ENCODE assay signal across 12 mouse cellular contexts in the genomic region with DNA sequence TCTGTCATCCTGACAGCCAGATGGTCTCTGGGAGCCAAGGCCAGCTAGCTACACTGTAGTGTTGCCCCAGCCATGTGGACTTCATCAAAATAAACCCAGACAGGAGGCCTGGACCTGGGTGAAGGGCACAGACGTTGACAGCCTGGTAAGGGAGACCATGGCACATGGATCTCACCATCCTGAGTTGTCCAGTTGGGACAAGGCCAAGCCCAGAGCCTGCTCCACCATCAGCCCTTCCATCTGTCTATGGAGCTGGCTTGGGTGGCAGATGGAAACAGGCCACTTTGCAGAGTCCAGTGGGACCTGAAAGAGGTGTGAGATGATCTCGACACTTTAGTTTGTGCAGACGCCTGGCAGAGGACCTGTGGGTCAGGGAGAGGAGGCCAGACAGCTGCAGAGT. TPM values are rescaled to one million over a fixed set of nuclear protein-coding genes. Genes with fewer than 3 reads are reported as not detected.
A peak's percentile ranks its signal among the peaks of the same experiment; 100 is the strongest.
DNase-seq lines count a peak whose midpoint lies in the region; ATAC-seq lines count a peak whose summit lies in the region.
"Had no signal": no experiment of that assay in that cellular context is flagged by ENCODE, and none has a peak within 500 bp of the region (broad histone marks: within the 10 kb centered on the region; RNA-seq: fewer than 3 reads in every experiment).

No protein-coding gene starts in this region.

- no peaks in the 10 kb centered on the region for H3K27me3 ChIP-seq in intestine, embryonic 16.5 days (replicated peaks; ENCODE audit: control insufficient read depth, insufficient read depth, low read length)
- no peaks in the 10 kb centered on the region for H3K27me3 ChIP-seq in intestine, embryonic 15.5 days (replicated peaks)
- no peaks in the 10 kb centered on the region for H3K27me3 ChIP-seq in heart, embryonic 14.5 days (ENCODE audit: control insufficient read depth, insufficient read depth, low read length)
- H3K27me3 ChIP-seq: embryonic facial prominence, embryonic 13.5 days had no signal

- H3K27ac ChIP-seq in intestine, embryonic 16.5 days (ENCODE audit: low read length) = no peak overlapping the region
- no peak overlapping the region for H3K27ac ChIP-seq in intestine, embryonic 15.5 days
- H3K27ac ChIP-seq in heart, embryonic 14.5 days (replicated peaks in 1 of 2; ENCODE audit: control insufficient read depth in 1 of 2, insufficient read depth in 1 of 2, low read depth in 2 of 2, low read length in 2 of 2) = peak overlapping the region in 1 of 2 experiments; percentile 20; a peak in 2 of 4 replicates
- H3K27ac ChIP-seq: embryonic facial prominence, embryonic 13.5 days; stomach, postnatal 0 days had no signal

- no peak overlapping the region for H3K4me3 ChIP-seq in intestine, embryonic 16.5 days (ENCODE audit: low read length)
- no peak overlapping the region for H3K4me3 ChIP-seq in intestine, embryonic 15.5 days (replicated peaks)
- H3K4me3 ChIP-seq in heart, embryonic 14.5 days (ENCODE audit: control insufficient read depth in 1 of 2, insufficient read depth in 1 of 2, low read depth in 1 of 2, low read length in 2 of 2) = no peak overlapping the region
- H3K4me3 ChIP-seq: embryonic facial prominence, embryonic 13.5 days had no signal

- H3K9me3 ChIP-seq in intestine, embryonic 16.5 days (ENCODE audit: control insufficient read depth, low read length) = no peaks in the 10 kb centered on the region
- H3K9me3 ChIP-seq in intestine, embryonic 15.5 days = no peaks in the 10 kb centered on the region
- no peaks in the 10 kb centered on the region for H3K9me3 ChIP-seq in heart, embryonic 14.5 days (ENCODE audit: control insufficient read depth, low read length)
- H3K9me3 ChIP-seq: embryonic facial prominence, embryonic 13.5 days had no signal

- ATAC-seq in intestine, embryonic 16.5 days = 0 out of 2 replicates have a peak, but pooled peaks have one; percentile 18
- ATAC-seq in intestine, embryonic 15.5 days = no peak; the same call in 1 of the 2 replicates
- 0 out of 2 replicates have a peak, but pooled peaks have one; percentile 20 for ATAC-seq in heart, embryonic 14.5 days (ENCODE audit: insufficient number of reproducible peaks, insufficient read depth, low FRiP score, low read depth)

- H3K4me1 ChIP-seq in intestine, embryonic 16.5 days (ENCODE audit: control insufficient read depth, insufficient read depth, low read length) = 0 out of 2 replicates have a peak, but pooled peaks cover 3% of the 10 kb centered on the region
- H3K4me1 ChIP-seq in intestine, embryonic 15.5 days (replicated peaks) = no peaks in the 10 kb centered on the region
- H3K4me1 ChIP-seq in heart, embryonic 14.5 days (ENCODE audit: control insufficient read depth in 2 of 2, insufficient read depth in 2 of 2, low read length in 2 of 2) = peaks cover 15 to 20% of the 10 kb centered on the region in 2 experiments; a peak in 3 of 4 replicates
- H3K4me1 ChIP-seq: embryonic facial prominence, embryonic 13.5 days had no signal

- WGBS in intestine, embryonic 16.5 days = 39% methylated on average over 3 of the region's 3 CpGs
- 27% methylated on average over 3 of the region's 3 CpGs for WGBS in intestine, embryonic 15.5 days
- whole genome bisulfite sequencing in heart, embryonic 14.5 days = 8% methylated on average over 3 of the region's 3 CpGs

- H3K36me3 ChIP-seq in intestine, embryonic 16.5 days (ENCODE audit: control insufficient read depth, insufficient read depth, low read length) = no peaks in the 10 kb centered on the region
- no peaks in the 10 kb centered on the region for H3K36me3 ChIP-seq in intestine, embryonic 15.5 days
- no peaks in the 10 kb centered on the region for H3K36me3 ChIP-seq in heart, embryonic 14.5 days (ENCODE audit: control insufficient read depth, insufficient read depth, low read length)
- H3K36me3 ChIP-seq: embryonic facial prominence, embryonic 13.5 days had no signal

- peak; percentile 14 for DNase-seq in adrenal gland, postnatal 14 days
- no peak for DNase-seq in adrenal gland, adult 2 months
- peak; percentile 92 for DNase-seq in cerebellum, adult 11 months
- DNase-seq in adrenal gland, postnatal 36 days = no peak
- DNase-seq in frontal cortex, adult 2 months (ENCODE audit: extremely low spot score in 1 of 2, low spot score in 1 of 2) = no peak
- DNase-seq: kidney, postnatal 10 days; lung, postnatal 4 days had no signal

- no peak overlapping the region for H3K4me2 ChIP-seq in intestine, embryonic 16.5 days (ENCODE audit: low read depth, low read length)
- no peak overlapping the region for H3K4me2 ChIP-seq in intestine, embryonic 15.5 days (replicated peaks)
- no peak overlapping the region for H3K4me2 ChIP-seq in heart, embryonic 14.5 days (ENCODE audit: low read length)
- H3K4me2 ChIP-seq: embryonic facial prominence, embryonic 13.5 days had no signal

- H3K9ac ChIP-seq in intestine, embryonic 16.5 days (ENCODE audit: low read depth, low read length) = no peak overlapping the region
- H3K9ac ChIP-seq in intestine, embryonic 15.5 days = no peak overlapping the region
- H3K9ac ChIP-seq in heart, embryonic 14.5 days (ENCODE audit: low read length) = no peak overlapping the region
- H3K9ac ChIP-seq: embryonic facial prominence, embryonic 13.5 days had no signal

RNA-seq across cellular contexts. Expression of gene Abtb1, which starts 41.0 kb away (rescaled TPM):
- 22.7 and 30.5 TPM in 2 replicates for total RNA-seq in adrenal gland, postnatal 14 days (2021)
- 10 to 100 TPM; 18.0 to 25.8 TPM for total RNA-seq in adrenal gland, adult 2 months (2021)
- polyA plus RNA-seq in adrenal gland, adult 2 months (2012; rRNA removed) = 119 and 120 TPM in 2 replicates
- polyA plus RNA-seq in intestine, embryonic 16.5 days (2015; fragmentation: Nextera tagmentation; extraction: Ambion mirVana) = 26.6 and 29.2 TPM in 2 replicates
- 24.2 and 25.0 TPM in 2 replicates for polyA plus RNA-seq in intestine, embryonic 15.5 days (2015; fragmentation: Nextera tagmentation; extraction: Ambion mirVana)
- polyA plus RNA-seq in heart, embryonic 14.5 days (2014; fragmentation: Nextera tagmentation; extraction: Ambion mirVana) = 20.9 and 22.3 TPM in 2 replicates
- 10 to 100 TPM; 19.3 to 30.3 TPM for total RNA-seq in adrenal gland, postnatal 36 days (2021)
- polyA plus RNA-seq in frontal cortex, adult 2 months (2012; rRNA removed) = 75.4 and 82.3 TPM in 2 replicates

Comparison
In these comparisons a context has a peak if more than half of its experiments do, and no peak if none do; other contexts are left out.
1. DNase-seq: peak in adrenal gland, postnatal 14 days (single experiment) and cerebellum, adult 11 months (single experiment); none in adrenal gland, adult 2 months (single experiment), adrenal gland, postnatal 36 days (0 of 2) and frontal cortex, adult 2 months (0 of 2).